Mouse (Mus musculus) right cerebral cortex, postnatal 10 days (tissue): ENCODE results near the gene Slc22a21.
A peak's percentile ranks its signal among the peaks of the same experiment; 100 is the strongest.
"Not testable (repeated sequence)": the region's sequence is repeated elsewhere in the genome, so short reads cannot be mapped to it uniquely, and the experiment has no call there.

Experiments used
- DNase-seq, 2 experiments: peaks; one replicate each; pipeline ENCODE4 v3.0.0; 2021; ENCODE audit warnings: low spot score in 2 of 2

Gene Slc22a21

DNA sequence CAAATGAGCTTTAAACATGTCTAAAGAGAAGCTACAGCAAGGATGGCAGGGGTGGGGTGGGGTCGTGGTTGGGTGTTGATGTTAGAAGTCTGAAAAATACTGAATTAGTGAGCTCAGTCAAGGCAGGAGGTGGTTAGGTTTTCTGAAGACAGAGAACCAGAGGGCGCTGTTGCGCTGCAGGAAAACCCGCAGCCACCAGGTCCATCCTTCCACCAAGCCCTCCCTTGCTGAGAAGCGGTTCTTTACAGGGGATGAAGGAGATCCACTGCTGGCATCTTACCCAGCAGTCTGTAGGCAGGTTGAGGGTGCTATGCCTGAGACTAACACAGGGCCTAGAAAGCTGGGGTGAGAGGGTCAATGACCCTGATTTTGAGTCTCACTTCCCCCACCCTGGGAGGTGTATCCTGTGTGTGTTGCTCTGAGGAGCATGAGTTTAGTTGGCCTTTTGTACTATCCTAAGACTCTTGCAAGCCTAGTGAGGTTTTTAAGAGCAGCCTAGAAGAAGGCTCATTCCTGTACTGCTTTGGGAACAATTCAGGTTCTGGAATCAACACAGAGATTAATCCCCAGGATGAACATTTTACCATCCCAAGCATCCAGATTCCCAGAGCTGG lies 22.1 kb upstream of the Slc22a21 start:
- peak; percentile 76 to 82 for DNase-seq

- no peak for DNase-seq
Measured at GRCm38 (mm10) chr11:53997661-53998060, 17.5 kb upstream of the Slc22a21 start.

DNA sequence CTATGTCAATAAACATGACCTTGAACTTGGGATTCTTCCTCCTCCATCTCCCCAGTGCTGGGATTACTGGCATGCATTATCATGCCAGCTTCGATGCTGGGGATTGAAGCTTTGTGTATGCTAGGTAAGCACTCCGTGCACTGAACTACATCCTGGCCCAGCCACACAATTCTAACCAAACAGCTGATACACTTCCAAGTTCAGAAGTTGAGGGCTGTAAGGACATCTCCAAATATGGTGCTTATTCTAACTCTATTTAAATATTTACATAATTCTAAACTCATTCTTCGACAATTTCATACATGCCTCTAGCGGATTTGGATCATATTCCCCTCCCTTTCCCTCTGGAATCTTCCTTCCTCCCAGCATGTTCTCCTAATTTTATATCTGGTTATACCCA lies 12.1 kb upstream of the Slc22a21 start:
- DNase-seq = no peak

DNA sequence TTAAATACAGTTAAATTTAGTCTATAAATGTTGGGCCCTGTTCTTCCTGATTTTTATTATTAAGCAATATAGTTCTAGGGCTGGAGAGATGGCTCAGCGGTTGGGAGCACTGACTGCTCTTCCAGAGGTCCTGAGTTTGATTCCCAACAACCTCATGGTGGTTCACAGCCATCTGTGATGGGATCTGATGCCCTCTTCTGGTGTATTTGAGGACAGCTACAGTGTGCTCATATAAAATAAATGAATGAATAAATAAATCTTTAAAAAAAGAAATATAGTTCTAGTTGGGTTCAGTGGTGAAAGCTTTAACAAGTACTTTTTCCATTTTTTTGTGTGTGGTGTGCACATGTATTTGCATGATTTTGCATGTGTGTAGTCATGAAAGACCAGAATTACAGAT lies 9.1 kb upstream of the Slc22a21 start:
- no peak for DNase-seq

GRCm38 (mm10) chr11:53988081-53988480 lies 7.9 kb upstream of the Slc22a21 start:
- DNase-seq = no peak

DNA sequence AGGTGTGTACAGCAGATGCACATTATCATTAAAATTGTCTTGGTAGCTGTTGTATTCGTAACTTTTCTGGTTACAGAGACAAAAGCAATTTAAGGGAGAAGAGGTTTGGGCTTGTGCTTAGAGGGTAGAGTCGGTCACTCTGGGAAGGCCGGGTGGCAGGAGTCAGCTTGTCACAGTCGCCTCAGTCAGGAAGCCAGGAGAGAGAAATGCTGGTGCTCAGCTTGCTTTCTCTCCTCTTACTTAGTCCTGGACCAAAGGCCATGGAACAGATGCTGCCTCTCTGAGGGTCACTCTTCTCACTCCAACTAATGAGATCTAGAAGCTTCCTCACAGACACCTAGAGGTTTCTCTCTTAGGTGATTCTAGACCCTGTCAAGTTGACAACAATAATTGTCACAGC lies 1.3 kb upstream of the Slc22a21 start:
- DNase-seq = no peak

DNA sequence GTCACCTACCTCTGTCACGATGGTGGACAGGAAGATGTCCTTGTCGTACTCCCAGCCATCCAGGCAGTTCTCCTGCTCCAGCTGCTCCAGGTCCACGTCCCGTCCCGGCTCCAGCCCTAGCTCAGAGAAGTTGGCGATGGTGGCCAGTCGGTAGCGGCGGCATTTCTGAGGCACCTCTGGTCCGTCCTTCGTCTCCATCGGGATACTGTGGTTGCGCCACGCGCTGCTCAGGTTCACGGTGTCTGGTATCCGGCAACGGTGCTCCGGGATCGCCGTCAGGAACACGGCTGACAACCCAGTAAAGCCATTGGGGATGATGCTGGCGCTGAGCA lies 710 bp downstream of the Slc22a21 start:
- not testable (repeated sequence) for DNase-seq

- DNase-seq = no peak
Measured at GRCm38 (mm10) chr11:53977672-53978071, 2.5 kb downstream of the Slc22a21 start.

- no peak for DNase-seq
Measured at GRCm38 (mm10) chr11:53975559-53975958, 4.6 kb downstream of the Slc22a21 start.

DNA sequence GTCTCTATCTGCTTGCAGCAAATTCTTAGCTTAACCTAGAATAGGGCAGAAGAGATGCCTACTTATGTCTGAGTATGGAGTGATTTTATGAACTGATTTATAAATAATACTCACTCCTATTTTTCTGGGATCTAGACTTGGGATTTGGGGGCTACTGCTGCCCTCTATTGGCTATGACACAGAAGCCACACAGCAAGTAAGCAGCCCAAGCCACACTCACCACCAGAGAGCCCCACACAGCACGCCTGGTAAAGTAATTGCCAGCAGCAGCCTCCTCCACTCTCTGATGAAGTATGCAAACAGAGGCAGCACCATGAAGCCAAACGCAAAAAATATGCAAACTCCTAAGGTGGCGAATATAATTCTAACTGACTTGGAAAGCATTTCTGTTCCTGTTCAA lies 21.1 kb downstream of the Slc22a21 start:
- DNase-seq = peak; percentile 26 to 29

DNA sequence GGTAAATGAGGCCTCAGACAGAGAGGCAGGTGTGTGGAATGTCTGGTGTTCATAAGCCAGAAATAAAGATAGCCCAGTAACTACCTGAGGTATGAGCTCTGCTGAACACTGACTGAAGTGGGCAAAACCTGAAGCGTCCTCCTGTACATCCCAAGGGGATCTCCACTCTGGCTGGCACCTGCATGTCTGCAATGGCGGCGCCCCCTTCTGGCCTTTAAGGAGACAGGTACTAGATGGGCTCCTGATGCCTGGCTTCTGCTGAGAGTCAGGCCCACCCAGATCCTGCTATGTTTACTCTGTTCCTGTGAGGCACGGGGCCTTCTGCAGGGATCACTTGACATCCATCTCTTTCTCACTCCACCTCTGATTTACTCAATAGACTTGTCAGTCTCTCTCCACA lies 22.0 kb downstream of the Slc22a21 start:
- peak; percentile 23 to 25 for DNase-seq

- no peak for DNase-seq
Measured at GRCm38 (mm10) chr11:53956636-53957035, 23.5 kb downstream of the Slc22a21 start.

DNA sequence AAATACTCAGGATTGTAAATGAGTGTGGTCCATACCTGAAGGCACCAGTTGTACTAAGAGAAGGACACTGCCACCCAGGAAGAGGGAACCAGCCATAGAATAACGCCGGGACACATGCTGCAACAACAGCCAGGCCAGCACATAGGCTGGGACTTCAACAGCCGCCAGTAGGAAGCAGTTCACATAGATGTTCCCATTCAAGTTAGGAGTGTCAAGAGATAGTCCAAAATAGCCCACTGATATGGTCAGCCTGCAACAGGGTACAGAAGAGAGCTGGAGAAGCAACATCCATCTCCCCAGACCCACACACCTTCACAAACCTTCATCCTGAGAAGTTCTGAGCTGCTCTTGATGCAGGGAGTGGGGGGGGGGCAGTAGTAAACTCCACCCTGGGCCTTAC lies 25.5 kb downstream of the Slc22a21 start:
- DNase-seq = no peak

DNA sequence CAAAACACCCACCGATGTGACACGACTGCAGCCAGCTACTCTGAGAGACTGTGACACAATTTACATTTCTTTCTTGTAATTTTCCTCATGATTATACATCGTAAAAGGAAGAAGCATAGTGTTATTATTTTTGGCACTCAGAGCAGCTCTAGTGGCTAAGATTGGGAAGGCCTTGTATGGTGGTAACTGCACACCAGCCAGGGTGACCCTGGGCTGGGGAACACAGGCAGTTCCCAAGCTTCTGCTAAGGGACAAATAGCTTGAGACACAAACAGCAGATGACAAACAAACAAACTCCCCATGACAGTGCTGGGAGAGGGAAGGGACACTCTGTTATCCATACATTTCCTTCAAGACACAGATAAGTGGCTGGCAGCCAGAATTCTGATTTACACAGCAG lies 30.0 kb downstream of the Slc22a21 start:
- not testable (repeated sequence) for DNase-seq

GRCm38 (mm10) chr11:53931944-53932318 lies 48.2 kb downstream of the Slc22a21 start:
- DNase-seq = not testable (repeated sequence)

GRCm38 (mm10) chr11:53931091-53931943 lies 48.8 kb downstream of the Slc22a21 start:
- DNase-seq = peak; percentile 48 to 77

DNA sequence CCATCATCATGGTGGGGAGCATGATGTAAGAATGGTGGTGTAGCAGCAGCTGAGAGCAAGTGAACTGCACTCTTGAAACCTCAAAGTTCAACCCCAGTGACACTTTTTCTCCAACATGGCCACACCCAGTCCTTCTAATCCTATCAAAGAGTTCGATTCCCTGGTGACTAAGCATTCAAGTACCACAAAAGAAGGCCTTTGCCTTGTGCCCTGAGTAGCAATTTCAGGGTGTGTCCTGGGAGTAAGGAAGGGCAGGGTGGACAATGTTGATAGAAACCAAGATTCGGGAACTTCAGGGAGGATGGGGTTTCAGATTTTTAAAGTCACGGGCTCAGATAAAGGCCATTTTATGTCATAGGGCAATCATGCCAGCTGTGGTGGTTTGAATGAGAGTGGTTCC lies 50.4 kb downstream of the Slc22a21 start:
- no peak for DNase-seq

- DNase-seq = no peak
Measured at GRCm38 (mm10) chr11:53928585-53928984, 51.5 kb downstream of the Slc22a21 start.

DNA sequence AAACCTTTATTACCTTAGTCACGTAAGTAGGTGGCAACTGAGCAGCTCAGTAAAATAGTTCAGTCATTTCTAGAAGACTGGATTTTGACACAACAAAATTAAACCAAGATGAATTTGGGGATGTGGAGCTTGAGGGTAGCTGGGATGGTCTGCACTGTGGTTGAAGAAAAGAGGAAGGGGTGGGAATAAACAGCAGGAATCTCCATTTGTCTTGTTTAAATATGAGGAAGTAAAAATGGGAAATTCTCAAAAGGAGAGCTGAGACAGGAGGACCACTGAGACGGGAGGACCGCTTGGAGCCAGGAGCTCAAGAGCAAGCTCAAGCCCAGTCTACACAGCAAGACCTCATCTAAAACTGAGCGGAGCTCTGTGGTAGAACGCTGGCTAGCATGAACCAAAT lies 53.8 kb downstream of the Slc22a21 start:
- no peak for DNase-seq

GRCm38 (mm10) chr11:53918851-53919250 lies 61.3 kb downstream of the Slc22a21 start:
- no peak for DNase-seq

DNA sequence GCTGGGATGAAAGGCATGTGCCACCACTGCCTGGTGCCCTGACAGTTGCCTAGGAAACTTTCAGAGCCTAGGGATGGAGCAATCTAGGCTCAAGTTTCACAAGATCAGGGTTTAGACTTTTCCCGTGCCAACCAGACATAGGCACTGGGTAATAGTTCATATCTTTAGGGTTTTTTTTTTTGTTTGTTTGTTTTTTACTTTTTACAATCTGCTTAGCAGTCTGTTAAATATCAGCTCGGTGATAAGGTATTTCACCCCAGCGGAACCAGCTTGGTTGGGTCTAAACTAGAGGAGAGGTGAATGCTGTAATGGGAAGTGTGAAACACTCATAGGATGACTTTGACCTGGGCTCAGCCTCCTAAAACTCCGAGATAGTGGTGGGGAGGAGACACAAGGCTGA lies 69.1 kb downstream of the Slc22a21 start:
- DNase-seq = no peak

DNA sequence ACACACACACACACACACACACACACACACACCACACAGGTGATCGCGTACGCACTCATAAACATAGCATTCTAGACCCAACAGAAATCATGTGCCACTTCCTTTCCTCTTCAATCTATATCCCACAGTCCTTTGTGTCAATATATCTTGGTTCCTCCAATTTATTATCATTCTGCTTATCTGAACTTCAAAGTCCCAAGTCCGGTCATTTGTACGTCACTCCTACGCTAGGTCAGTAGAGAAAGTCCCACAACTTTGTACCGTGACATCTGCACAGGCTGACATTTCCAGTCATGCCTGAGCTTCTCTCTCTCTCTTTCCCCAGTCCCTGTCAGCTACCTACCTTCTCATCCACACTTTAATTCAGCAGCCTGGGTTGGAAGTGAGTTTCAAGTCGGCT lies 71.4 kb downstream of the Slc22a21 start:
- no peak for DNase-seq

- no peak for DNase-seq
Measured at GRCm38 (mm10) chr11:53904534-53904925, 75.6 kb downstream of the Slc22a21 start.
